Mouse (Mus musculus) ovary, postnatal 14 days (tissue): Measurements from ENCODE around the gene Ahr.

Source experiments
- DNase-seq: peaks from one replicate; pipeline ENCODE4 v3.0.0; 2022; ENCODE audit warnings: low spot score

The Ahr gene

GRCm38 (mm10) chr12:35503586-35503985, 31.3 kb downstream of the Ahr start:
- no peak for DNase-seq

GRCm38 (mm10) chr12:35501476-35501875, 33.4 kb downstream of the Ahr start:
- no peak for DNase-seq

GRCm38 (mm10) chr12:35495195-35495594, 39.6 kb downstream of the Ahr start:
- DNase-seq: no peak

GRCm38 (mm10) chr12:35480764-35481163, 54.1 kb downstream of the Ahr start:
- no peak for DNase-seq

GRCm38 (mm10) chr12:35478906-35479305, 55.9 kb downstream of the Ahr start:
- DNase-seq: no peak

GRCm38 (mm10) chr12:35463457-35463856, 71.4 kb downstream of the Ahr start:
- DNase-seq: no peak

- no peak for DNase-seq
Observed at GRCm38 (mm10) chr12:35462667-35463066, 72.2 kb downstream of the Ahr start.

GRCm38 (mm10) chr12:35459662-35460061, 75.2 kb downstream of the Ahr start:
- no peak for DNase-seq
